8 mouse cellular contexts compared by ENCODE assay signal in the genomic region with DNA sequence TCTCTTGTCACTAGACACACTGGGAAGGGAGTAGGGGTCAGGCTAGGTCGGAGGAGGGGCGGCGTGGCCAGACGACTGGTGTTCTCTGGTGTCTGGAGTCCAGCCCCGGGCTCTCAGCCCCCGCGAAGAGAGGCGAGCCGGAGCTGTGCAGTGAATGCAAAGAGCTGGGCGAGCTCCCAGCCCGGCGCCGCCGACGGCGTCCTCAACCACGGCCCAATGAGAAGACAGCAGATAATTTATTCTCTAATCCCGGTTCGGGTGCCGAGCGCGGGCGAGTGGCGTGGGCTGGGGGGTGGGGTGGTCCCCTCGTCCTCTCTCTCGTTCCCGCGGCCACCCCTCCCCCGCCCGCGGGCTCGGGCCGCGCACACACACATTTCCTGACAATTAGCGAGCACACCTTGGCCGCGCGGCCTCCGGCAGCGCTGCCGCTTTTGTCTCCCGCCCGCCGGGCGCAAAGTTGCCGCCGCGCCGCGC. TPM values are rescaled to one million over a fixed set of nuclear protein-coding genes. Genes with fewer than 3 reads are reported as not detected.
DNase-seq lines count a peak whose midpoint lies in the region; ATAC-seq and TF ChIP-seq lines count a peak whose summit lies in the region.

No protein-coding gene starts in this region.

- no peak for TF ChIP-seq EP300 in liver, postnatal 0 days (IDR thresholded peaks at IDR 0.05; ENCODE audit: low read depth)

- WGBS in forebrain, embryonic 10.5 days = under 1% methylated on average over 44 of the region's 50 CpGs
- WGBS in kidney, embryonic 14.5 days = under 1% methylated on average over 39 of the region's 50 CpGs
- under 1% methylated on average over 46 of the region's 50 CpGs for WGBS in liver, postnatal 0 days (ENCODE audit: insufficient replicate concordance)

- H3K9me3 ChIP-seq in E14TG2a.4 (ENCODE audit: low read length) = no peaks in the 10 kb centered on the region
- H3K9me3 ChIP-seq in forebrain, embryonic 10.5 days = no peaks in the 10 kb centered on the region
- H3K9me3 ChIP-seq in kidney, embryonic 14.5 days (ENCODE audit: control insufficient read depth, low read length) = no peaks in the 10 kb centered on the region
- H3K9me3 ChIP-seq in liver, postnatal 0 days (ENCODE audit: low read length) = no peaks in the 10 kb centered on the region

- peak; percentile 46 for DNase-seq in adrenal gland, adult 2 months
- no peak for DNase-seq in adrenal gland, adult 8-10 months
- peak; percentile 85 for DNase-seq in forebrain, embryonic 10.5 days (ENCODE audit: extremely low spot score, low spot score)
- DNase-seq in liver, postnatal 0 days = no peak
- peak; percentile 58 for DNase-seq in retina, postnatal 7 days (ENCODE audit: low read depth, low spot score)
- DNase-seq in gastrocnemius, postnatal 36 days = no peak

- peak overlapping the region; percentile 100 for H3K27ac ChIP-seq in forebrain, embryonic 10.5 days
- H3K27ac ChIP-seq in kidney, embryonic 14.5 days (ENCODE audit: low read depth, low read length) = no peak overlapping the region
- no peak overlapping the region for H3K27ac ChIP-seq in liver, postnatal 0 days (ENCODE audit: low read depth)

- intact Hi-C loops in gastrocnemius, postnatal 36 days (cut with DNase I) = no loop called here

- peak overlapping the region; percentile 59 for H3K9ac ChIP-seq in kidney, embryonic 14.5 days (ENCODE audit: low read depth, low read length)
- no peak overlapping the region for H3K9ac ChIP-seq in liver, postnatal 0 days (replicated peaks)

- peaks cover 69% of the 10 kb centered on the region for H3K27me3 ChIP-seq in E14TG2a.4 (ENCODE audit: insufficient read depth, low read length)
- peaks cover 92% of the 10 kb centered on the region for H3K27me3 ChIP-seq in forebrain, embryonic 10.5 days (ENCODE audit: poor library complexity, severe bottlenecking)
- H3K27me3 ChIP-seq in kidney, embryonic 14.5 days (ENCODE audit: control insufficient read depth, insufficient read depth, low read length) = peaks cover 48% of the 10 kb centered on the region
- H3K27me3 ChIP-seq in liver, postnatal 0 days (ENCODE audit: insufficient read depth, low read length) = peaks cover 81% of the 10 kb centered on the region

- H3K4me2 ChIP-seq in kidney, embryonic 14.5 days (replicated peaks; ENCODE audit: low read depth, low read length) = peak overlapping the region; percentile 99
- peak overlapping the region; percentile 72 for H3K4me2 ChIP-seq in liver, postnatal 0 days (ENCODE audit: low read depth, low read length)

- peak overlapping the region; percentile 88 for H3K4me3 ChIP-seq in E14TG2a.4 (replicated peaks; ENCODE audit: low read length)
- H3K4me3 ChIP-seq in forebrain, embryonic 10.5 days = peak overlapping the region; percentile 93
- peak overlapping the region; percentile 60 for H3K4me3 ChIP-seq in kidney, embryonic 14.5 days (ENCODE audit: low read length)
- peak overlapping the region; percentile 30 for H3K4me3 ChIP-seq in liver, postnatal 0 days (ENCODE audit: low read depth, low read length)

- no peak for TF ChIP-seq CTCF in E14TG2a.4 (conservative IDR thresholded peaks at IDR 0.05; ENCODE audit: low read length)
- no peak for TF ChIP-seq CTCF in liver, postnatal 0 days (IDR thresholded peaks at IDR 0.05; ENCODE audit: low read depth)

- peak; percentile 68 for ATAC-seq in kidney, embryonic 14.5 days (ENCODE audit: low FRiP score, low TSS enrichment)
- ATAC-seq in liver, postnatal 0 days = no peak

- peaks cover 75% of the 10 kb centered on the region for H3K4me1 ChIP-seq in E14TG2a.4 (replicated peaks; ENCODE audit: low read depth, low read length)
- H3K4me1 ChIP-seq in forebrain, embryonic 10.5 days = peaks cover 78% of the 10 kb centered on the region
- H3K4me1 ChIP-seq in kidney, embryonic 14.5 days (ENCODE audit: control insufficient read depth, insufficient read depth, low read length) = peaks cover 23% of the 10 kb centered on the region
- peaks cover 9% of the 10 kb centered on the region for H3K4me1 ChIP-seq in liver, postnatal 0 days (ENCODE audit: insufficient read depth)

- no peaks in the 10 kb centered on the region for H3K36me3 ChIP-seq in E14TG2a.4 (ENCODE audit: insufficient read depth, low read length)
- H3K36me3 ChIP-seq in forebrain, embryonic 10.5 days (replicated peaks) = peaks cover 9% of the 10 kb centered on the region
- H3K36me3 ChIP-seq in kidney, embryonic 14.5 days (ENCODE audit: control insufficient read depth, insufficient read depth, low read length) = no peaks in the 10 kb centered on the region
- H3K36me3 ChIP-seq in liver, postnatal 0 days (replicated peaks; ENCODE audit: insufficient read depth, low read length) = no peaks in the 10 kb centered on the region

RNA-seq across cellular contexts. Expression of gene Lemd1, which starts 1.2 kb away (rescaled TPM):
- total RNA-seq in adrenal gland, adult 2 months (2021) = under 1 TPM in 1 of 2 experiments, not detected in 1; 0.41 TPM
- polyA plus RNA-seq in adrenal gland, adult 2 months (2012; rRNA removed) = 0.19 and 0.20 TPM in 2 replicates
- under 1 TPM in 3 of 4 experiments, not detected in 1; 0.31 to 0.46 (median 0.46) TPM for total RNA-seq in adrenal gland, adult 8-10 months (2022)
- polyA plus RNA-seq in forebrain, embryonic 10.5 days (2016; fragmentation: Nextera tagmentation; extraction: Ambion mirVana) = 4.1 and 4.2 TPM in 2 replicates
- 0.37 TPM in 1 of 2 replicates, not detected in the other for polyA plus RNA-seq in kidney, embryonic 14.5 days (2014; fragmentation: Nextera tagmentation; extraction: Ambion mirVana)
- polyA plus RNA-seq in liver, postnatal 0 days (2015; fragmentation: Nextera tagmentation; extraction: Ambion mirVana) = not detected in 2 replicates
- not detected for total RNA-seq in gastrocnemius, postnatal 36 days (2021)

RNA-seq across cellular contexts. Expression of gene AC124108.1, which starts 1.2 kb away (rescaled TPM):
- under 1 TPM; 0.10 to 0.12 TPM for total RNA-seq in adrenal gland, adult 2 months (2021)
- polyA plus RNA-seq in adrenal gland, adult 2 months (2012; rRNA removed) = 0.03 and 0.09 TPM in 2 replicates
- total RNA-seq in adrenal gland, adult 8-10 months (2022) = under 1 TPM; 0.10 to 0.17 (median 0.14) TPM
- polyA plus RNA-seq in forebrain, embryonic 10.5 days (2016; fragmentation: Nextera tagmentation; extraction: Ambion mirVana) = 1.8 and 3.3 TPM in 2 replicates
- 0.05 and 0.09 TPM in 2 replicates for polyA plus RNA-seq in kidney, embryonic 14.5 days (2014; fragmentation: Nextera tagmentation; extraction: Ambion mirVana)
- not detected in 2 replicates for polyA plus RNA-seq in liver, postnatal 0 days (2015; fragmentation: Nextera tagmentation; extraction: Ambion mirVana)
- not detected for total RNA-seq in gastrocnemius, postnatal 36 days (2021)

RNA-seq across cellular contexts. Expression of gene Gm10188, which starts 39.5 kb away (rescaled TPM):
- total RNA-seq in adrenal gland, adult 2 months (2021) = not detected
- not detected in 2 replicates for polyA plus RNA-seq in adrenal gland, adult 2 months (2012; rRNA removed)
- not detected for total RNA-seq in adrenal gland, adult 8-10 months (2022)
- not detected in 2 replicates for polyA plus RNA-seq in forebrain, embryonic 10.5 days (2016; fragmentation: Nextera tagmentation; extraction: Ambion mirVana)
- not detected in 2 replicates for polyA plus RNA-seq in kidney, embryonic 14.5 days (2014; fragmentation: Nextera tagmentation; extraction: Ambion mirVana)
- not detected in 2 replicates for polyA plus RNA-seq in liver, postnatal 0 days (2015; fragmentation: Nextera tagmentation; extraction: Ambion mirVana)
- not detected for total RNA-seq in gastrocnemius, postnatal 36 days (2021)

RNA-seq across cellular contexts. Expression of gene Cdk18, which starts 50.6 kb away (rescaled TPM):
- 10 to 100 TPM; 14.9 to 22.5 TPM for total RNA-seq in adrenal gland, adult 2 months (2021)
- 36.3 and 42.5 TPM in 2 replicates for polyA plus RNA-seq in adrenal gland, adult 2 months (2012; rRNA removed)
- 10 to 100 TPM; 18.0 to 43.3 (median 25.4) TPM for total RNA-seq in adrenal gland, adult 8-10 months (2022)
- 1.4 and 1.5 TPM in 2 replicates for polyA plus RNA-seq in forebrain, embryonic 10.5 days (2016; fragmentation: Nextera tagmentation; extraction: Ambion mirVana)
- polyA plus RNA-seq in kidney, embryonic 14.5 days (2014; fragmentation: Nextera tagmentation; extraction: Ambion mirVana) = 6.3 and 6.5 TPM in 2 replicates
- 3.5 and 4.5 TPM in 2 replicates for polyA plus RNA-seq in liver, postnatal 0 days (2015; fragmentation: Nextera tagmentation; extraction: Ambion mirVana)
- 1 to 10 TPM; 2.5 to 4.2 TPM for total RNA-seq in gastrocnemius, postnatal 36 days (2021)

Comparison
In these comparisons a context has a peak if more than half of its experiments do, and no peak if none do; other contexts are left out.
1. DNase-seq: peak in adrenal gland, adult 2 months (single experiment), forebrain, embryonic 10.5 days (single experiment) and retina, postnatal 7 days (single experiment); none in adrenal gland, adult 8-10 months (single experiment), liver, postnatal 0 days (single experiment) and gastrocnemius, postnatal 36 days (0 of 2).
2. H3K4me3 ChIP-seq: peak in every context shown above with its lines; median percentile 93 in forebrain, embryonic 10.5 days; 88 in E14TG2a.4; 60 in kidney, embryonic 14.5 days; 30 in liver, postnatal 0 days.